Mouse (Mus musculus): Measurements from ENCODE around the gene Clcn5.

Clcn5 gene

DNA sequence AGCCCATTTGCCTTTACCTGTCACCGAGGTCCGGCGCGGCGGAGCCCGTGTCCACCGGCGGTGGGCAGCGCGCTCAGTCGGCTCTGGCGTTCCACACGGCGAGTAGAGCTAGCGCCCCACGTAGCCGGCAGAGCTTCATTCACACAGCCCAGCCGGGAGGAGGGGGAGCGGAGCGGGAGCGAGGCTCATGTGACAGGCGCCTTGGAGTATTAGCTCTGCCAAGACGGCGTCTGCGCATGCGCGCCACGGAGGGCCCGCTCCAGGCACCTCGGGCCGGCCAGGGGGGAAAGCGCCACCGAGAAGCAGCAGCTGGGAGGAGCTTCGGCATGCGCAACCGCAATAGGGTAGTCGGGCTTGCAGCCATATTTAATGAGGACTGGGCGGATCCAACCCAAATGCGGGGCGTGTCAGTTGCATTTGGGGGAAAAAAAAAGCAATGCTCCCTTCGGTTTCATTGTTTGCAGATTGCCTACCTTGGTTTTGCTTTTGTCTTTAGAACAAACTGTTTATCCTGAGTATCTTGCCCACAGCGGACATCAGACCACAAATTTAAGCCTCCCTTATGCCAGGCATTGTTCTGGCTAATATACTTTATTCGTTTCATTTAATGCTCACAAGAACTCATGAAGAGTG, at the start of gene Clcn5:
Gene Clcn5, minus strand, starts transcription at position 270 of the 633 bp plus-strand sequence.
- POLR2A ChIA-PET: interaction anchor here (0.8 to 3.6 kb wide), 17 partner anchors 10 to 522 kb away, joined by 3 to 14 read pairs (median 4); partner anchors contain the start of genes Usp27x (in 2 of the 4), Gm45208 (in 1 of the 4), Otud5 (in 1 of the 4) and Ppp1r3f (in 1 of the 4)
- CTCF ChIA-PET: interaction anchor here in 2 of 4 experiments (0.6 to 1.3 kb wide), 5 partner anchors 57 to 364 kb away, joined by 3 to 5 read pairs (median 4); partner anchors contain the start of gene Usp27x (in 1 of the 2)

DNA sequence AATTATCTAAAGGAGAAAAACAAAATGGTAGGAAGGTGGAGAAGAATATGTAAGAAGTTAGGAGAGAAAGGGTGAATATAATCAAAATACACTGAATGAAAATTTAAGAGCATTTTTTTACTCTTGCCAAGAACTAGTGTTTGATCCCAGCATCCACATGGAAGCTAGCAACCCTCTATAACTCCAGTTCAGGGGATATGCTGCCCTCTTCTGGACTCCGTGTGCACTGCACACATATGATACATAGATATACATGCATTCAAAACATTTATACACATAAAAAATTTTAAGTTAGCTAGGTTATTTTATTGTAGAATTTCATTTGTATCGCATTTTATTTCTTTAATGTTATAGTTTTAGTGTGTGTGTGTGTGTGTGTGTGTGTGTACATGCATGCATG, 6.3 kb upstream of the Clcn5 start:
- ChIA-PET POLR2A (interaction anchor here in 1 of 4 experiments (0.7 kb wide), 1 partner anchor 96 kb away, joined by 3 read pairs; no protein-coding TSS in a partner anchor), CTCF (interaction anchor here in 1 of 4 experiments (0.6 to 1.5 kb wide), 2 partner anchors 51 to 143 kb away, joined by 4 read pairs; no protein-coding TSS in a partner anchor)

- ChIA-PET CTCF (interaction anchor here in 3 of 4 experiments (0.6 to 1.3 kb wide), 6 partner anchors 9 to 238 kb away, joined by 3 to 5 read pairs (median 3); no protein-coding TSS in a partner anchor), POLR2A (interaction anchor here in 1 of 4 experiments (0.7 kb wide), 2 partner anchors 519 to 1071 kb away, joined by 3 to 8 read pairs; no protein-coding TSS in a partner anchor)
Measured at GRCm38 (mm10) chrX:7322288-7322687, 3.1 kb upstream of the Clcn5 start.

DNA sequence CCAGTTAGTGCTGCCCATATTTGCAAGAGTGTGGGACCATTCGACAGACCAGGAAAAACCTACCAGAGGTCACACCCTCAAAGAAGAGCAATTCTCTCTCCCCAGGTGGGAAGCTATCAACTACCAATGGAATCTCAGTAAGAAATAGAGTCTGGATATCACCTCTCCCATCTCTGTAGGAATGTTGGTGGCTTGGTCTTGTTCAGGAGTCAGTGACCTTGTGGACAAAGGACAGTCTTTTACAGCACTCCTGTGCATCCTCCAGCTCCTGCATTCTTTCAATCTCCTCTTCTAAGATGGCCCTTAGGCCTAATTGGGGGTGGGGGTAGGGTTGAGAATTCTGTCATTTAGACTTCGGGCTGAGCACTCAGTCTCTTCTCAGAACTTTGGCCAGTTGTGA, 1.4 kb upstream of the Clcn5 start:
- ChIA-PET CTCF (no interaction called here), POLR2A (interaction anchor here in 2 of 4 experiments (1.1 to 3.6 kb wide), 3 partner anchors 14 to 55 kb away, joined by 3 to 14 read pairs (median 4); partner anchors contain the start of gene Usp27x (in 1 of the 2))

GRCm38 (mm10) chrX:7318551-7319025, 570 bp downstream of the Clcn5 start:
- CTCF ChIA-PET: interaction anchor here in 2 of 4 experiments (0.6 to 1.3 kb wide), 5 partner anchors 57 to 364 kb away, joined by 3 to 5 read pairs (median 4); partner anchors contain the start of gene Usp27x (in 1 of the 2)

DNA sequence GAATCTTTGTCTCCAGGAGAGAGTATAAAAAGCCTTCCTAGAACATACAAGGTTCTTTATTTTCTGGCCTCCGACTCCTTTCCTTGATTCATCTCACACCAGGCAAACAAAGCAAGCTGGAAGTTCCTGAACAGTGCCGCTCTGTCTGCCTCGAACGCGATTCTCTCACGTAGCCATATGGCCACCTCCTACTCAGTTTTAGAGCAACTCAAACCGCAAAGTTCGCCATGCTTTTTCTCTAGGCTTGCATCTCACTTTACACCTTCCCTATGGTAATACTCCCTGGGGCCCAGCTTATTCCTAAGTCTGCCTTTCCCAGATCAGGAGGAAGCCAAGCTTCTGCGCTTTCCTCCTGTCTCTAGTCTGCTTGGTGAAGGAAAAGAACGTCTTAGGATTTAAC, 4.0 kb downstream of the Clcn5 start:
- POLR2A ChIA-PET: no interaction called here
- CTCF ChIA-PET: no interaction called here

More at GRCm38 (mm10) chrX:7318551-7319025, 570 bp downstream of the Clcn5 start:
- POLR2A ChIA-PET: interaction anchor here (0.8 to 3.6 kb wide), 17 partner anchors 10 to 523 kb away, joined by 3 to 14 read pairs (median 4); partner anchors contain the start of genes Usp27x (in 2 of the 4), Gm45208 (in 1 of the 4), Otud5 (in 1 of the 4) and Ppp1r3f (in 1 of the 4)

DNA sequence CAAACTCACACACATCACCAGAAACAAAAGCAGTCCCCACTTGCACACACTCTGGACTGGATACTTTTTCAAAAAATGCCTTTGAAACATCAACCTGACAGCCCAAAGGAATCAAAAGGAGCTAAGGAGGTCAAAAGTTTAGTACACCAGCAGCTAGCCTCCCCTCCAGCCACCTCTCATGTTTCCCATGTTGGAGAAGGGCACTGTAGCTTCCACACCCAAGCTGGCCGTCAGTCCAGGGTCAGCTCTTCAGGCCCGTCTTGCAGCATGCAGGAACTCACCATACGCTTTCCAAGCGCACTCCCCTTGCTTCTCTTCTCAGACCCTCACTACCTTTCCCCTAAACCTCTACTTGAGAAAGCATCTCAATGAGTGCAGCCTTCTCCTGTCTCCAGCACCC, 4.5 kb downstream of the Clcn5 start:
- CTCF ChIA-PET: no interaction called here
- POLR2A ChIA-PET: no interaction called here

- ChIA-PET POLR2A (interaction anchor here in 2 of 4 experiments (0.6 to 1.4 kb wide), 2 partner anchors 11 to 26 kb away, joined by 4 to 5 read pairs; partner anchors contain the start of gene Clcn5 (in 1 of the 2)), CTCF (interaction anchor here in 1 of 4 experiments (0.6 to 0.8 kb wide), 2 partner anchors 25 to 425 kb away, joined by 3 to 4 read pairs; no protein-coding TSS in a partner anchor)
Measured at GRCm38 (mm10) chrX:7308242-7308641, 10.9 kb downstream of the Clcn5 start.

- ChIA-PET POLR2A (interaction anchor here in 2 of 4 experiments (1.3 to 2.8 kb wide), 2 partner anchors 12 to 13 kb away, joined by 4 to 14 read pairs; partner anchors contain the start of gene Clcn5 (in 2 of the 2)), CTCF (no interaction called here)
Measured at GRCm38 (mm10) chrX:7306861-7307260, 12.3 kb downstream of the Clcn5 start.

DNA sequence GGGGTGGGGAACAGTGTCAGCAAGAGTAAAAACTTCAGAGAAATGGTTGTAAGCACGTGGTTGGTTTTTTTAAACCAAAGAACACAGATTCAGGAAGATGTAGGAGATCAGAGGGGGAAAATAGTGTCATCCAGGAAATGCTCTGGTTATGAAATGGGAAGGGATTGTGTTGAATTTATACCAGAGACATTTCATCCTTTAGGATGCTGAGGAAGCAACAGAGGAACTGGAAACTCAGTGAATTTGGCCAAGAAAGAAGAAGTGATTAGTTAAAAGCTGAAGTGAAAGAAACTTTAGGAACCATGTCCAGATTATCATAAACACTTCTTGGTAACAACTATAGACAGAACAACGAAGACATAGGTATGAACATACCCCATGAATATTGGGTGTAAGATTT, 26.2 kb downstream of the Clcn5 start:
- ChIA-PET POLR2A (no interaction called here), CTCF (no interaction called here)

GRCm38 (mm10) chrX:7292151-7292768, 26.9 kb downstream of the Clcn5 start:
- ChIA-PET POLR2A (no interaction called here), CTCF (no interaction called here)

DNA sequence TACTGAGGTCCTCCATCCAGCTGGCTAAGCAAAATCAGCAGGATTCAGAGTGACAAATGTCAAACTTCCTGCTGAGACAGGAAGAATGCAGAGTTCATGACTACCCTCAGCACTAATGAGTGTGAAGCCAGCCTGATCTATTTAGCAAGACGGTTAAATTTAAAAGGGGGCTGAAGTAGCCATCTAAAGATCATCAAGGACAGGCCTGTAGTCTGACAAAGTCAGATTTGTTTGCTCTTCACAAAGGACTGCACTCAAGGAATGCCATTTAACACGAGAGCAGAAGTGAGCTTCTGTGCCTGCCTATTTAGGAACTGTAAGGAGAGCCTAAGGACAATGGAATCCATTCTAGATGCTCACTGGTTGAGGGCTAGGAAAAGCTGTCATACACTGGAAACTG, 30.2 kb downstream of the Clcn5 start:
- POLR2A ChIA-PET: no interaction called here
- CTCF ChIA-PET: no interaction called here

GRCm38 (mm10) chrX:7287051-7287734, 32.0 kb downstream of the Clcn5 start:
- ChIA-PET CTCF (interaction anchor here in 1 of 4 experiments (0.6 kb wide), 1 partner anchor 21 kb away, joined by 3 read pairs; no protein-coding TSS in a partner anchor), POLR2A (no interaction called here)

- ChIA-PET CTCF (no interaction called here), POLR2A (interaction anchor here in 1 of 4 experiments (0.5 kb wide), 1 partner anchor 26 kb away, joined by 5 read pairs; no protein-coding TSS in a partner anchor)
Measured at GRCm38 (mm10) chrX:7282636-7283035, 36.5 kb downstream of the Clcn5 start.

DNA sequence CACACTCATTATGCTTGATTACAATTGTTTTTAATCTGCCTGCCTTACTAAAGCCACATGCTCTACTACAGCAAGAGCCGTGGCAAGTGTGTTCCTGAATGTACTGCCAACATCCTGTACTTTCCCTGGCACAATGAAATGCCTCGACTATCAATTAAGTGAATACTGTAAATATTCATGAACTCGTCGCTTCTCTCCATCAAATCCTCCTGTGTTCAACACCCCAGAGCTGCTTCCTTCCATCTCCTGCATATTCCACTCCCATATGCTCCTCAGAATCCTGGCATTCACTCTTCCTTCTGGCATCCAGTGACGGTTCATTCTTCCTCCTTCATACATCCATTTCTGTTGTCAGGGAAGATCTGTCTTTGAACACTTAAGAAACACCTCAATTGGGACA, 39.4 kb downstream of the Clcn5 start:
- CTCF ChIA-PET: no interaction called here
- POLR2A ChIA-PET: no interaction called here

DNA sequence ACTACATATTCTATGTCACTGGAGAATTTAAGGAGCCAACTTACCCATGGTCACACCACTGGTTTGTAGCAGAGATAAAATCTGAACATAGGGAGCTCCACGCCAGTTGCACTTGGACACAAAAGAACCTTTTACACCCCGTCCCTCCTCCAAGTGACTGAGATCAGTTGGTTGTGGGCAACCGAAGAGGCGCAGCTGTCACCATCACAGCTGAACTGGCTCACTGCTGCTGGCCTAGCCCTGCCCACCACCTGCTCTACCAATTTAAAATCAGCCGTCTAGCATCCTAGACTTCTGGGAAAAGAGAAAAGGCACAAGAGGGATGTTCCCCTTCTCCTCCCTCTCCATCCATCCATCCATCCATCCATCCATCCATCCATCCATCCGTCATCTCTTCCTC, 42.6 kb downstream of the Clcn5 start:
- ChIA-PET CTCF (no interaction called here), POLR2A (interaction anchor here in 1 of 4 experiments (0.9 kb wide), 1 partner anchor 41 kb away, joined by 3 read pairs; no protein-coding TSS in a partner anchor)

DNA sequence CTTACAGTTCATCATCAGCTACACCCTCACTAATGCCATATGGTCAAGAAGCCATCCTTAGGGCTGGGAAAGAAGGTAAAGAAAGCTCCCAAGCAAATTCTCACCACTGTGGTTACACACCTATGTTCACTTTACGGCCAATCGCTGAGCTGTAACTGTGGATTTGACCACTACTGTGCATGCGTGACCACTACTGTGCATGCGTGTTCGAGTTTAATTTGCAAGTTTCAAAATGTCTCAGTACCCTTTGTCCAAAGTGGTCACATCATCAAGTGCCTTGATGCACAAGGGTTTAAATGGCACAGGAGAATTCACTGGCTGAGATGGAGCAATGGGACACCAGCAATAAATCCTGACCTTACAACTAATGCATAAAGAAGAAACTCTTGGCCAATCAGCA, 58.0 kb downstream of the Clcn5 start:
- CTCF ChIA-PET: no interaction called here
- POLR2A ChIA-PET: interaction anchor here in 1 of 4 experiments (1.9 kb wide), 1 partner anchor 58 kb away, joined by 5 read pairs; the partner anchor contains the start of gene Clcn5

DNA sequence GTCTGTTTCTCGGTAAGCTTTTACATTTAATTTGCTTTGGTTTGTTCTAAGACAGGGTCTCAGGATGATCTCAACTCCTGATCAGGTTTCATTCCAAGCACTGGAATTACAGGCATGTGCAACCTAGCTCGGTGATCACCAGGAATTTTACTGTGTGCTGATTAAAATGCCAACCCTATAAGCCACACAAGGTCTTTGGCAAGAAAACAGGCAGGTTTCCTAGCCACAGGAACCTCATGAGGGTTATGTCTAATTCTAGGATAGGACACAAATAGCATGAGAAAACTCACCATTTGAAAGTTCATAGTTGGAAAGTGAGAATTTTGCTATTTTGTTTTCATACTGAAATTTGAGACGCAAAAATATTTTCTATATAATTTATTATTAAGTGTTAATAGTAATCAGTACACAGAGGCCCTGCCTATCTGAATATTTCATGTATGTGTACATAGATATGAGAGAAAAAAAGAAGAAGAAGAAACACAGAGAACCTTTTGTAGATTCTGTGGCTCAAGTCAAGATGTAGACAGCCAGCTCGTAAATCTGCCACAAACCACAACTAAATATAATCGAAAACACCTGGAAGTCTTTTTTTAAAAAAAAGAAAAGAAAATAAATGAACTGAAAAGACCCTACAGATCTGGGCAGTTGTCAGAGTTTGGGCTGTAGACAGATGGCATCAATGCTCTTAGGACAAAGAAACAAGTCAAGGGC, 58.6 kb downstream of the Clcn5 start:
- ChIA-PET CTCF (no interaction called here), POLR2A (interaction anchor here in 1 of 4 experiments (1.9 kb wide), 1 partner anchor 58 kb away, joined by 5 read pairs; the partner anchor contains the start of gene Clcn5)

All from embryonic stem cell, embryonic (primary cell).